Mouse (Mus musculus) layer of hippocampus, postnatal 14 days (tissue): Measurements from ENCODE around the gene Utp3. TPM values are rescaled to one million over a fixed set of nuclear protein-coding genes. Genes with fewer than 3 reads are reported as not detected.
A peak's percentile ranks its signal among the peaks of the same experiment; 100 is the strongest.

Experiments used
- DNase-seq, 2 experiments: peaks; one replicate each; pipeline ENCODE4 v3.0.0; 2021 to 2022; ENCODE audit warnings: low spot score in 2 of 2, mixed read lengths in 1 of 2
- total RNA-seq, 2 experiments: library from RNA; stranded (reverse); gene quantifications; 2 replicates each; pipeline ENCODE4 v1.2.3; 2021

Gene Utp3
- total RNA-seq, 2 experiments from 2014 or later = 25.5 to 26.3 TPM

DNA sequence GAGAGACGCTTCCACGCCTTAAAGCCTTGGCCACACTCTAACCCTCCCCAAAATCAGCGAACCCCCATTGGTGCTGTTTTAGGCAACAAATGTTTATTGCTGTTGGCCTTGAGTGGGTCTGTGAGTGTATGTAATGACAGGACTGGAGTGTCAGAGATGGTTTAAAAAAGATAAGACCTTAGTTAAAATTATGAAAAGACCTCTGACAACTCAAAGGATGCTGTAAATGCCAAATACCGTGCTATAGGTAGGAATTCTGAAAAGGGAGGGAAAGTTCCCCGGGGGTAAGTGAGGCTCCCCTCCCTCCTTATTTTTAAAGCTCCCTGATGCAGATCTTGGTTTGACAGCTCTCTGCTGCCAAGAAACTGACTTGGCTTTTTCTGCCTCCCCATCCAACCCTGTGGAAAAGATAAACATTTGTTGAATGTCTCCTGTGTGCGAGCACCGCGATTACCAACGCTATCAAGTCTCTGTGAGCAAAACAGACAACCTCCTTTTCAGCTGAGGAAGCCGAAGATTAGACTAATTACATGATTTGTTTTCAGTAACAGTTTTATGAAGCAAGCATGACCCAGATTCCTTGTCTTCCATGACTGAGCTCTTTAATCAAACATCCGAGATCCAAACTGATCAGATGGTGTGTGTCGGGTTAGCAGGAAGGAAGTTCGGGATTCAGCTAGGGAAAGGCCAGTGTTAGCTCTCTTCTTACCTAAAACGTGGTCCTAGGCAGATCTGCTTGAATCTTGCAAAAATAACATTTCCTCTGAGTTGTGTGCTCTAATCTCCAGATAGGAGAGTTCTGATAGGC lies 12.0 kb downstream of the Utp3 start:
- DNase-seq = no peak

DNA sequence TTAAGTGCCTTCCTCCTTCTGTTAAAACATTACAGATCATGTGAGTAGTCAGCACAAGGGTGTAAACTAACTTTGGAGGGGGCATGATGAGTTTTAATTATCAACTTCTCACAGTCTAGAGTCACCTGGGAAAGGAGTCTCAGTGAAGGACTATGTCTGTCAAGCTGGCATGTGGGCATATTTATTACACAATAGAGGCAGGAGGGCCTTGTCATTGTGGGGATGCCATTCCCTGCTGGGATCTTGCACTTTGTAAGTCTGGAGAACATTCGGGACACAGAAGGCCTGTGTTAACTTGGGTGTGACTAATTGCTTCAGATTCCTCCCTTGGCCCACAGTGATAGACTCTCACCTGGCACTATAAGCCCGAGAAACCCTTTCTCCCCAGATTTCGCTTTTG lies 15.3 kb downstream of the Utp3 start:
- no peak for DNase-seq

DNA sequence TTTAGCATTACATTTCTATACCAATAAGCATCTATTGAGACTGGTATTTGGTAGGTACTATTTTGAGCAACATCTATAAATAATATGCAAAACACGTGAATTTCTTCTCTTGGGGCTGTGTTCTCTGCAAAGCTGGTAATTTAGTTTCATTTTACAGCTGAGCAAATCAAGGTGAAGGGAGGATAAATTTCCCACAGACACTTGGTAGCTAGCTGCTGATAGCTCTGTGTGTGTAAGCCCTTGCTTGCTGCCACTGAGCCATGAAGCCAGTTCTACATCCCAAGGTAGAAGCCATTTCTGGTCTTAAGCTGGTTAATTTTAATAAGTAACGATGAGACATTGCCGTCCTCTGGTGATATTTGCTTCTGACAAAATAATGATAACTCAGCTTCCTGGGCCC lies 20.6 kb downstream of the Utp3 start:
- no peak for DNase-seq

DNA sequence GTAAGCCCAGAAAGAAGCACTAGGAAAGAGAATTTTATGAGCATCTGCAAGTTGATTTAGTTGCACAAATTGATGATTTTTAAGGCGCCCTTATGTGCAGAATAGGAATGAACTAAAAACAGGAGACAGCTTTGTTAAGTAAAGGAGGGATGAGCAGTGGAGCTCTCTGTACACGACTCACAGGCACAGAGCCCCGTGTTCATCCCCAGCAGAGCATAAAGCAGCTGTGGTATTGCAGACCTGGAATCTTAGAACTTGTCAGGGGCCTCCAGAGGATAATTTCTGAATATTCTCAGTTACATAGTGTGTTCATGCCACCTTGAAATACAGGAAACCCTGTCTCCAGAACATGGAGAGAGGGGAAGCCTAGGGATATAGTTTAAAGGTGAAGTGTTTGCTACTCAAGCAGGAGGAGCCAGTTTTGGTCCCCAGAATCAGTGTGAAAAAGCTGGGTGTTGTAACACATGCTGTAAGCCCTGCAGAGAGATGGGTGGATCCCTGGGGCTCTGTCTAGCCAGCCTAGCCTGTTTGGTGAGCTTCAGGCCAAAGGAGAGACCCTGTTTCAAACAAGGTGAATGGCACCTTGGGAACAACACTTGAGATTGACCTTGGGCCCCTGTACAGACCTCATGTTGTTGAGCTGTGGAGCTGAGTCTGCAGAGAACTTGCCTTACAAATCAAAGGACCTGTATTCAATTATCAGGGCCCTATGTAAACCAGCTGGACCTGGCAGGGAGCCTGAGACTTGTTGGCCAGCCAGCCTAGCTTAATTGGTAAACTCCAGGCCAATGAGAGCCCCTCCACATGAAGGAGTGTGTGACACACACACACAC lies 21.5 kb downstream of the Utp3 start:
- DNase-seq = no peak

DNA sequence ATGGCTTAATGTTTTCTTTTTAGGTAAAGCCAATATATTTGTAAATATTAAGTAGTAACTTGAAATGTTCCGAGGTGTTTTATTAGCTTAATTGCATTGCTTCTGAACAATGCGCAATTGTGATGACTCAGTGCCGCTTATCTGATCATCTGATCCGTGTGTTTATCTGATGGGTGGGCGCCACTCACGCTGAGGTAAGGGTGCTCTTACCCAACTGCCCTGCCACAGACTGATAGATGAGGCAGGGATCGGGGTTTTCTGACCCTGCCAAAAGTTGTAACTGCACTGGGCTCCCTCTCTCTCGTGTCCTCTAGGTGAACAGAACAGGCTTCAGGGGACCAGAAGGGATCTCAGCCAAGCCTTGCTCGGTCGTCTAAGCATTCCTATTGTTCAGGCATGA lies 26.4 kb downstream of the Utp3 start:
- no peak for DNase-seq

DNA sequence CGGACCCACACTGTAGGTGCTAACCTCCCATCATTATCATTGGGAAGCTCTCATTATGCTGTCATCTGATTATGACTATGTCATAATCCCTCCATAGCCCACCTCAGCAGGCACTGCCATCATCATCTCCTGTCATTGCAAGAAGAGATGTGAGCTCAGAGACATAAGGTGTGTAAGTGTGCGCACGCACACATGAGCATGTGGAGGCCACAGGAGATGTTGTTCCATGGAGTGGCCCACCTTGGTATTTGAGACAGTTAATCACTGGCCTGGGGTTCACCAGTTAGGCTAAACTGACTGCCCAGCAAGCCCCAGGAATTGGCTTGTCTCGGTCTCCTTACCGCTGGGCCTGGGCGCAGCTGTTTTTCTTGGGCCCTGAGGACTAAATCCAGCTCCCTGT lies 27.1 kb downstream of the Utp3 start:
- DNase-seq = no peak

DNA sequence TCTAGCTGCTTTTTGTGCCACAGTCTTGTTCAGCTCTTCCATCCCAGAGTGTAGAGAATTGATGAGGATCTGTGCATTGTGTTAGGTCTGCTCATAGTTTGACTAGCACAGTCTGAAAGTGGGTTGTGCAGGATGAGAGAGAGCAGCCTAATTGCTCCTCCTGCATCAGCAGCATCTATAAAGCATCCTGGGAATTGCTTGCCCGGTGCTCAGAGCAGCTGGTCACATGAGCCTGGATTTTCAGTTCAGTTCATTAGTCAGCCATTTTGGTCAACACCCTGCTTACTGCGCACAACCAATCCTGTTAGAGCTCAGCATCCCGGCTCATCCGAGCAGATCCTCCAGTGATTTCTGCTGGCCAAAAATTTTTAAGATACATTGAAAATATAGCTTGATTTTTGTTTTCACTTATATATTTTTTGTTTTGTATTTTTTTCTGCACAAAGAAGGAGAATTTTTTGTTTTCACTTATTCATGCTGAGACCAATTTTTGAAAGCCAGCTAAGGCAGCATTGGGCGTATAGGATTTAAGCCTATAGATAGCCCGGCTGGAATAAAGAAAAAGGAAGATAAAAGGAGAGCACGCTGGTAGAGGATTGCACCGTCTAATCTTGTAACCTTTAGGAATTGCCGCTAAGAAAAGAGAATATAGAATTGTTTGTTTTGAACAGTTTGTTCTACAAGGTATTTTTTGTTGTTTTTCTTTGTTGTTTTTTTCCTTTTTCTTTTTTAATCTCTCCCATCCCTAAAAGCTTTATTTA lies 29.2 kb downstream of the Utp3 start:
- peak; percentile 75 to 96 for DNase-seq

DNA sequence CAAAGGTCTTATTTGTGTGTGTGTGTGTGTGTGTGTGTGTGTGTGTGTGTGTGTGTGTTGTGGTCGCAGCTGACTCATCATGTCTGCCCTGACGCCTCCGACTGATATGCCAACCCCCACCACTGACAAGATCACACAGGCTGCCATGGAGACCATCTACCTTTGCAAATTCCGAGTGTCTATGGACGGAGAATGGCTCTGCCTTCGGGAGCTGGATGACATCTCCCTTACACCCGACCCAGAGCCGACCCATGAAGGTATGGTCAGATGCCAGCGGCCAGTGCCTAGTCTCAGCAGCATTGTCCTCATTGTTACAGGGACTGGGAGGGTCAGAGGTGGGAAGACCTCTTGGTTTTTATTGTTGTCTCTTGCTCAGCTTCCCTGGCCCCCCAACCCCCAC lies 29.8 kb downstream of the Utp3 start:
- peak; percentile 28 to 53 for DNase-seq

DNA sequence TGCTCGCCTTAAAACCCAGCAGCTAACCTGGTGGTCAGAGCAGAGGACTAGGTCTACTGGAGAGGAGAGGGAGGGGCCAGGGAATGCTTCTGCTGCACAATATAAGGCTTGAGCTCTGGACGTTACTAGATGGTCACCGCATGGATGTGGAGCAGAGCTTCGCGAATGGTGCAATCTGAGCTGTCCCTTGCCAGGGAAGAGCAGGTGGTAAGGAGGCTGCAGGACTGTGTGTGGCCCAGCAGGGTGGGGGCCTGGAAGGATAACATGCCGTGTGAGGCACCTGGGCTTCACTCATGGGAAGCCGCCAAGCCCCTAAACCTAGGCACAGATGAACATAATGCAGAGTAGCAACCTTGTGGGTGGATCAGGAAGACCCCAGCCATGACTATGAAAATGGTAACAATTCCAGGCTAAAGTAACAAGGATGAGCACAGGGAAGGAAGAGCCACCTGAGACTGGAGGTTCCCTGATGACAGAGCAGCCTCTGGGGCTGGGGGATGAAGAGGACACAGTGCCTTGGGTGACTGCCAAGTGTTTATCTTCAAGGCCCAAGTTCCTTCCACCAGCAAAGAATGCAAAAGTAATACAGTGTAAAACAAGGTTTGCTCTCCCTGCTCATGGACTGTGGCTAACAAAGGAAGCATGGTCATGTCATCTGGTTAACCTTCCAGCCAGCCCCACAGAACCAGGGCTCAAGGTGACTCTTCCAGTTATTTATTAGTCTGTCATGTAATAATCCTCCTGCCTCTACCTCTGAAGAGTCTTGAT lies 32.3 kb downstream of the Utp3 start:
- DNase-seq = peak in 1 of 2 experiments; percentile 12

DNA sequence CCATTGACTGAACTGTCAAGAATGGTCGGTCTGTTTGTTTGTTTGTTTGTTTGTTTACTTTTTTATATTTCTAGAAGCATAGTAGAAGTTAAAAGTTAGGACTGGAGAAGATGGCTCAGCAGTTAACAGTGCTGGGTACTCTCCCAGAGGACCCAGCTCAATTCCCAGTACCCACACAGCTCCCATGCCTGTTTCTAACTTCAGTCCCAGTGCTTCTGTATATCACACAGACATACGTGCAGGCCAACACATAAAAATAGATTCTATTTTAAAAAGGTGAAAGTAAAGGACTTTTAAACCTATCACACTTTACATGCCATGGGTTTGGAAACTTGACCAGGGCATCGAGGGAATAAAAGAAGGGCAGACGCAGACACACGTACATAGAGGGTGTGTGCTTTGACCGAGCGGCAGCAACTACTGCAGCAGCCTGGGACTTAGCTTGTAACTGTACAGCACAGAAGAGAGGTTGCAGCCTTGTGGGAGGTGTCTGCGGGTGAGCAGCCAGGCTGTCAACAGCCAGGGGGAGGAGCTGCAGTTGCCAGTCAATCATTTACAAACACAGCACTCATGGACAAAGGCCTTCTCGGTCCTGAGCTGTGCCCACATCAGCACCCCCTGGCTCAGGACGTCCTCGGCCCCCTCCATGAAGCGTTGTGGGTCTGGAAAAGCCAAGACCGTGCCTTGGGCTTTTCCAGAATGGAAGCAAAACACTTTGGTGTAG lies 33.1 kb downstream of the Utp3 start:
- DNase-seq = peak in 1 of 2 experiments; percentile 19

DNA sequence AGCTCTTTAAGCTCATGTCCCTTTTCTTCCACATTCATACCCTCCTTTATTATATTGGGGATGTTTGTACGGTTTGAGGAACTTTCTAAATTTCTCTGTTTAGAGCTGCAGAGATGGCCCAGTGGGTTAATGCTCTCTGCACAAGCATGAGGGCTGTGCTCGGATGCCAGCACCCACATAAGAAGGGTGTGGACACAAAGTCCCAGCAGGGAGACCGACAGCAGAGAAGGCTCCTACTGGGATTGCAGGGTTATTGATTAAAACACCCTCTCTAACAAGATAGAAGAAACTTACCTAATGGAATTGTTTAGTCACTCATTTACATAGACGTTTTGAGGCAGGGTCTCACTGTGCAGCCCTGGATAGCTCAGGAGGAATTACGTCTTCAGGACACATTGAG lies 34.2 kb downstream of the Utp3 start:
- no peak for DNase-seq

DNA sequence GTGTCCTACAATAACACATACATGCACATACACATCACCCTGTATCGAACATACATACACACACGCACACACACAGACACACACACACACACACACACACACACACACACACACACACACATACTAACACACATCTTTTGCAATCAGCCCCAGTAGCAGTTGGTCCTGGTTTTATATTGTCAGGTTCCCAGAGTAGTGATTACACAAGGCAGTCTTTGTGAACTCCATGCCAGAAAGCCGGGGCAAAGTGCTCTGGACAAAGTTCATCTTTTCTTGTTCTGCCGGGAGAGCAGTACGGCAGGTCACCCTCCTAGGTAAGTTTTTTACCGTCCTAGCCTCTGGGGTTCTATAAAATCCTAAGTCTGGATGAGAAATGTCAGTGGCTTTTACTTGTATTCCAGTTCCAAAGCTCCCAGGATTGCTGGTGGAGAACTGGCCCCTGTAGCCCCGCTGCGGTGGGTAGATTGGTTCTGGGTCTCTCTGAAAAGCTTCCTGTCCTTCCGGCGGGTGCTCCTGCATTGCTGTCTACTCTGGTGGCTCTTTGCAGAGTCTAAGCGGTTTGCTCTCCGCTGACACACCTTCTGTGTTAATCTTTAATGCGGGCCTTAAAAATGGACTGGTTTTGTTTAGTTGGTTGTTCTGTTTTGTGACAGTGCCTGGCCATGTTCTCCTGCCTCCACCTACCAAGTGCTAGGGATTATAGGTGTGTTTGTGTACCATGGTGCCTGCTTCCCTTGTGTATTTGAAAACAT lies 39.3 kb downstream of the Utp3 start:
- DNase-seq = no peak

DNA sequence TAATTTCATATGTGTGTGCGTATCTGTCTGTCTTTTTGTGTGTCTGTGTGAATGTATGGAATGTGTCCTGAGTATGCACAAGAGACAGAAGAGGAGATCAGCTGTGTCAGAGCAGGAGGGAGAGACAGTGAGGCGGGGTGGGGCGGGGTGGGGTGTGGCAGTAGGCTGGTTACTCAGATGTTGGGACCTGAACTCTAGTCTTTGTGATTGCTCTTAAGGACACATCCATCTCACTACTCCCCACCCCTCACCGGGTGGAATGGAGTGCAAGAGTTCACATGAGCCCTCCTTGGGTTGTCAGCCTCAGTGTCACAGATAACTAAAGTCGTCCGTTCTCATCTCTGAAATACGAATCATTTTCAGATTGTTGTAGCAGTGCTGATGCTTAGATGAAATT lies 39.9 kb downstream of the Utp3 start:
- no peak for DNase-seq

DNA sequence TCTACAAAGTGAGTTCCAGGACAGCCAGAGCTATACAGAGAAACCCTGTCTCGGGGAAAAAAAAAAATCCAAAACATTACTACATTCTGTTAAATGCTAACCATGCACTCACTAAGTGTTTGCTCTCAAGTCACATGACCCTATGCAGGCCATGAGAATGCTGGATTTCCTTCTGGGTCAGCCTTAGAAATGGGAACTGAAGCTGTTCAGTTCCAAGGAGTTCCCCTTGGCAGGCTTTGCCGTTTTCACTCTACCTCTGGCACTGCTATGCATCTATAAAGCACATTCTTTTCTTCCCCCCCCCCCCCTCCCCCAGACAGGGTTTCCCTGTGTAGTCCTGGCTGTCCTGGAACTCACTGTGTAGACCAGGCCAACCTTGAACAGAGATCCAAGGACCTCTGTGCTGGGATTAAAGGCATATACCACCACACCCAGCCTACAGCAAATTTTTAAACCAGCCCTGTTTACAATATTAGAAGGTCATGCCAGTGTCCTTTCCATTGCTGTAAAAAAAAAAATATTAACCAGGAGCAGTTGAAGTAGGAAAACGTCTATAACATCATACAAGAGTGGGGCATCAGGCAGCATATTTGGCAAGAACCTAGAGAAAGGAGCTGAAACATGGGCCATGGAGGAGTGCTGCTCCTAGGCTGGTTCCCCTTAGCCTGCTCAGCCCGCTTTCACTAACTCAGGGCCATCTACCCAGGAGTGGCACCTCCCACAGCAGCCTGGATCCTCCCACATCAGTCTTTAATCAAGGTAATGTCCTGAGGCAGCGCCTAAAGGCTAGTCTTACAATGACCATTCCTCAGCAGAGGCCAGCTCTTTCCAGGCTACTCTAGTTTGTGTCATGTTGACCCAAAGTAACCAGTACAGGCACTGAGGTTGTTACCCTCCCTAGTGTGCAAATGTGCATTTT lies 41.5 kb downstream of the Utp3 start:
- DNase-seq = no peak

DNA sequence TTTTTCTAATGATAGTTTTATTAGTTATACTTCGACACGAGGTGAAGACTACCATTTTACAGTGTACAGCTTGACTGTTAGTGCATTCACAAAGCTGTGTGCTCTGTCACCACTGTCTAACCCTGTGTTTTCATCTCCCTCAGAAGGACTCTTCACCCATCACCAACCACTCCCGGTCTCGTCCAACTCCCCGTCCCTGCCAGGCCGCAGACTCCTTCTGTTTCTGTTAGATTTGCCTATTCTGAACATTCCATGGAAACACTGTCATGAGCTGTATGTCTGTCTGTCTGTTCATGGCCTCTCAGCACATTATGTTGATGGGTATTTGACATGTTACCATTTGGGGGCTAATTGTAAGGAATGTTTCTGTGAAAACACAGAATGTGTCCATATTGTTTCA lies 44.7 kb downstream of the Utp3 start:
- DNase-seq = no peak

DNA sequence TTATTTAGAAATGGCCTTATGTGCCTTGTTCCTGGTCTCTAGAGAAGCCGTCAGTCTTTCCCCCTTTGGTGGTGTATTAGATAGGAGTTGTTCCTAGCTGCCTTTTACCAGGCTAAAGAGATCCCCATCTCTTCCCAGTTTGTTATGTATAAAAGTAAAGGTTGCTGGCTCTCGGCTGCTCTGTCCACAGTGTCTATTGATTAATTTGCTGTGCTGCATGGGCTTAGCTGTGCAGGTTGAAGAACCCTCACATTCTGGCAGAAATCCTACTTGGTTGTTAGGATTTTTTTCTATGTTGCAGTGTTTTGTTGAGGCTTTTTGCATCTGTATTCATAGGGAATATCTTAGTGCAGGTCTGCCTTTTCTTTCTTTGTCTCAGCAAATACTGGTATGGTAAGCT lies 47.8 kb downstream of the Utp3 start:
- no peak for DNase-seq

DNA sequence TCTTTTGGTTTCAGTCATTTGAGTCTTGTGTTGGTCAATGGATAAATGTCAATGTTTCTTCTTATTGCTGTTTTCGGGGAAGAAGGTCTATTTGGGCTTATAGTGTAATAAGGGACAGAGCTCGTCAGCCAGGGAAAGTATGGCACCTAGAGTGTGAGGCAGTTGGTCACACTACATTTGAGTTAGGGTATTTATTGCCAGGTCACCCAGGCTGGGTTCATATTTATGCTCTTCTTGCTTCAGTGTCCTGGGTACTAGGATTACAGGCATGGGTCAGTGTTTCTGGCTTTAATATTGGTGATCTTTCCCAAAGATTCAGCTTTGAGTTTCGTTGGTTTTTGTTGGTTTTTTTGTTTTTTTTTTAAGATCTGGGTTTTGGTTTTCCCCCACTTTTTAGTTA lies 48.5 kb downstream of the Utp3 start:
- no peak for DNase-seq

DNA sequence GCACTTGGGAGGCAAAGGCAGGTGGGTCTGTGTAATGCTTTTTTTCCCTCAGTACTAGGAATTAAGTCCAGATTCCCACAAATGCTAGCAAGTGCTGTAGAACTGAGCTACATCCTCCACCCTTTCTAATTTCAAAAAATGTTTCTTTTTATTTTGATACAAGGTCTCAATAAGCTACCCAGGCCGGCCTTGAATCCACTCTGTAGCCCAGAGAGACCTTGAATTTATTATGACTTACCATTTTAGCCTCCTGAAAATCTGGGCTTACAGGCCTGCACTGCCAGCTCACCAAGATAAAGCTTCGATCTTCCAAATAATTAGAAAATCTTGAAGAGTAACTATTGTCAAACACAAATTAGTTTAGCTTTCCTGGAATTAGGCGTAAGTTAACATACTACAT lies 49.8 kb downstream of the Utp3 start:
- DNase-seq = no peak
